Mouse (Mus musculus): ENCODE results near the gene C330007P06Rik. TPM values are rescaled to one million over a fixed set of nuclear protein-coding genes. Genes with fewer than 3 reads are reported as not detected.

Gene C330007P06Rik
- polyA plus RNA-seq, 1 experiment from 2014 or later, result 32.6 TPM

Other genes starting within 250 kb of the C330007P06Rik start
- gene Akap17b, start 228.7 kb downstream of the C330007P06Rik start, polyA plus RNA-seq (2016; fragmentation: Nextera tagmentation; extraction: Ambion mirVana), result 2.3 and 2.5 TPM in 2 replicates
- gene Slc25a43, start 130.5 kb downstream of the C330007P06Rik start, polyA plus RNA-seq (2016; fragmentation: Nextera tagmentation; extraction: Ambion mirVana), result 1.6 and 2.3 TPM in 2 replicates
- 728 and 870 TPM in 2 replicates for gene Slc25a5, start 78.5 kb downstream of the C330007P06Rik start, polyA plus RNA-seq (2016; fragmentation: Nextera tagmentation; extraction: Ambion mirVana)
- 125 TPM in 2 replicates for gene Ube2a, start 211 bp downstream of the C330007P06Rik start, polyA plus RNA-seq (2016; fragmentation: Nextera tagmentation; extraction: Ambion mirVana)
- gene Nkrf, start 28.8 kb upstream of the C330007P06Rik start, polyA plus RNA-seq (2016; fragmentation: Nextera tagmentation; extraction: Ambion mirVana), result 2.3 and 2.7 TPM in 2 replicates
- gene Sept6, start 117.7 kb upstream of the C330007P06Rik start, polyA plus RNA-seq (2016; fragmentation: Nextera tagmentation; extraction: Ambion mirVana), result 38.8 and 59.0 TPM in 2 replicates
- 0.09 and 0.15 TPM in 2 replicates for gene Sowahd, start 174.7 kb upstream of the C330007P06Rik start, polyA plus RNA-seq (2016; fragmentation: Nextera tagmentation; extraction: Ambion mirVana)
- 429 and 521 TPM in 2 replicates for gene Rpl39, start 211.3 kb upstream of the C330007P06Rik start, polyA plus RNA-seq (2016; fragmentation: Nextera tagmentation; extraction: Ambion mirVana)
- gene Upf3b, start 236.2 kb upstream of the C330007P06Rik start, polyA plus RNA-seq (2016; fragmentation: Nextera tagmentation; extraction: Ambion mirVana), result 14.0 and 18.4 TPM in 2 replicates